Mouse (Mus musculus) brain, embryonic 14.5 days (tissue): Measurements from ENCODE around the gene Timp3. TPM values are rescaled to one million over a fixed set of nuclear protein-coding genes. Genes with fewer than 3 reads are reported as not detected.

ENCODE experiments used
- DNase-seq: peaks from one replicate; pipeline ENCODE4 v3.0.0-alpha.2; 2011; ENCODE audit warnings: low read depth
- CTCF ChIP-seq: fragments of 200-500 bp; IDR thresholded peaks from 2 replicates; pipeline ENCODE4 v1.5.1; 2012; ENCODE audit warnings: inconsistent platforms, mild to moderate bottlenecking, moderate library complexity, borderline replicate concordance; ENCODE audit not compliant: insufficient read depth, insufficient read length; ENCODE audit errors: extremely low read depth
- POLR2A ChIP-seq: fragments of 200-500 bp; IDR thresholded peaks from 2 replicates; pipeline ENCODE4 v1.6.1; 2012; ENCODE audit warnings: mild to moderate bottlenecking, inconsistent platforms, borderline replicate concordance; ENCODE audit not compliant: poor library complexity, insufficient read depth, insufficient read length, severe bottlenecking; ENCODE audit errors: extremely low read depth
- polyA plus RNA-seq: library from polyadenylated mRNA; depleted of rRNA; stranded (reverse); fragments of >200 nt; gene quantifications from 2 replicates; pipeline ENCODE4 v1.2.3, GENCODE M21; 2012; rRNA removed

Gene Timp3
- 13.4 and 22.8 TPM in 2 replicates for polyA plus RNA-seq

- TF ChIP-seq CTCF, result no peak
- peak; percentile 43; the same call in 1 of the 2 replicates for TF ChIP-seq POLR2A
- DNase-seq, result peak; percentile 83
Measured at GRCm38 (mm10) chr10:86300293-86301116, at the start of gene Timp3. Gene Timp3 (plus strand): TSS chr10:86300372.

GRCm38 (mm10) chr10:86256221-86256620 is 44.0 kb upstream of the Timp3 start:
- peak; percentile 82 for DNase-seq
- no peak for TF ChIP-seq POLR2A
- TF ChIP-seq CTCF, result no peak

- TF ChIP-seq CTCF (no peak), POLR2A (no peak)
- no peak for DNase-seq
Measured at GRCm38 (mm10) chr10:86257045-86257444, 43.1 kb upstream of the Timp3 start.

- TF ChIP-seq CTCF, result no peak
- no peak for TF ChIP-seq POLR2A
- no peak for DNase-seq
Measured at GRCm38 (mm10) chr10:86258046-86258445, 42.1 kb upstream of the Timp3 start.

GRCm38 (mm10) chr10:86258992-86259391 is 41.2 kb upstream of the Timp3 start:
- peak; percentile 7 for DNase-seq
- TF ChIP-seq POLR2A (no peak), CTCF (no peak)

GRCm38 (mm10) chr10:86261725-86262124 is 38.4 kb upstream of the Timp3 start:
- TF ChIP-seq CTCF (no peak), POLR2A (no peak)
- no peak for DNase-seq

- no peak for DNase-seq
- TF ChIP-seq CTCF, result no peak
- no peak for TF ChIP-seq POLR2A
Measured at GRCm38 (mm10) chr10:86264618-86265017, 35.6 kb upstream of the Timp3 start.

GRCm38 (mm10) chr10:86270254-86270653 is 29.9 kb upstream of the Timp3 start:
- no peak for TF ChIP-seq POLR2A
- TF ChIP-seq CTCF, result no peak
- DNase-seq, result no peak

- no peak for TF ChIP-seq POLR2A
- TF ChIP-seq CTCF, result no peak
Measured at GRCm38 (mm10) chr10:86272826-86273225, 27.3 kb upstream of the Timp3 start.

GRCm38 (mm10) chr10:86273410-86274191 is 26.6 kb upstream of the Timp3 start:
- TF ChIP-seq CTCF (no peak), POLR2A (no peak)
- DNase-seq, result no peak

More at GRCm38 (mm10) chr10:86272826-86273225, 27.3 kb upstream of the Timp3 start:
- no peak for DNase-seq

GRCm38 (mm10) chr10:86275585-86275984 is 24.6 kb upstream of the Timp3 start:
- no peak for TF ChIP-seq POLR2A
- no peak for TF ChIP-seq CTCF
- DNase-seq, result no peak
